Mouse (Mus musculus) right cerebral cortex, adult 18-20 months (tissue): Measurements from ENCODE around the gene Gas7.

Experiments used
- DNase-seq: peaks from one replicate; pipeline ENCODE4 v3.0.0; 2022; ENCODE audit warnings: mixed read lengths

Gas7 gene

GRCm38 (mm10) chr11:67489647-67490175 is 34.5 kb downstream of the Gas7 start:
- DNase-seq = no peak

GRCm38 (mm10) chr11:67496796-67497195 is 41.6 kb downstream of the Gas7 start:
- no peak for DNase-seq

- no peak for DNase-seq
Measured at GRCm38 (mm10) chr11:67500115-67500514, 44.9 kb downstream of the Gas7 start.

- DNase-seq = peak; percentile 31
Measured at GRCm38 (mm10) chr11:67501468-67502244, 46.4 kb downstream of the Gas7 start.

DNA sequence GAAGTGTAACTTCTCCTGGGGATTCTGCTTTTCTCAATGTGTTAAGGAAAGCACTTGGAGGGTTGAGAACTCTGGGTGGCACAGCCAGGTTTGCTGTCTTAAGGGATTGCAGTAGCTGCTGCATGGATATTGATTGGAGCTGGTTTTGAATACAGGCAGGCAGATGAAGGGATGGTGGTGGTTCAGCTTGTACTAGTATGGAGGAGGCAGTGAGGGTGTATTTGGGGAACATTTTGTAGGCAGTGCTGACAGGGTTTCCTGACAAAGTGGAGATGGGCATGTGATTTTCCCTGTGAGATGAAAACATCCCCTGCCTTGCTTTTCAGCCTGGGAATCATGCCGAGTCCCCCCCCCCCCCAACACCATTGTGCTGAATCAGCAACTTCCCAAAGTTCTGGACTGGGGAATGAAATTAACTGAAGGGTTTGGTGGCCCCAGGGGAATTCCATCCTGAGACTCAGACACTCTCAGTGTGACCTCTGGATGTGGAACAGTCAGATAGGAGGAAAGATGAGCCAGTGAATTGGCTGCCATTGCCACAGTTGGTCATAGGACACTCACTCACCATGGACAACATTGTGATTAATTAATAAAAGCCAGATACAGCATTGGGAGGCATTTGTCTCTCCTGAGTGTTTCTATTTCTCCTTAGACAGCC is 54.1 kb downstream of the Gas7 start:
- DNase-seq = no peak

GRCm38 (mm10) chr11:67510831-67511230 is 55.6 kb downstream of the Gas7 start:
- no peak for DNase-seq

GRCm38 (mm10) chr11:67513001-67513400 is 57.8 kb downstream of the Gas7 start:
- no peak for DNase-seq

DNA sequence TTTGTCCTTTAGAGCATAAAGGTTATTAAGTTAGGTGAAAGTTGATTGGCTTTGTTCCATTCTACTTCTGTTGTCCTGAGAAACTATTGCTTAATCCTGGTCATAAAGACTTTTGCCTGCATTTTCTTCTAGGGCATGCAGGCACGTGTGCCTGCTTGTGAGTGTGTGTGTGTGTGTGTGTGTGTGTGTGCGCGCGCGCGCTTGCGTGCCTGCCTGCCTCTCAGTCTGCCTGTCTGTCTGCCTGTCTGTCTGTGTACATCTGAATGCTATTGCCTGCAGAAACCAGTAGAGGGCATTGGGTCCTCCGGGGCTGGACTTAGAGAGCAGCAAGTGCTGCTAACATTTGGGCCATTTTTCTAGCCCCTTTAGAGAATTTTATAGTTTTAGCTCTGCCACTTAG is 59.2 kb downstream of the Gas7 start:
- no peak for DNase-seq

DNA sequence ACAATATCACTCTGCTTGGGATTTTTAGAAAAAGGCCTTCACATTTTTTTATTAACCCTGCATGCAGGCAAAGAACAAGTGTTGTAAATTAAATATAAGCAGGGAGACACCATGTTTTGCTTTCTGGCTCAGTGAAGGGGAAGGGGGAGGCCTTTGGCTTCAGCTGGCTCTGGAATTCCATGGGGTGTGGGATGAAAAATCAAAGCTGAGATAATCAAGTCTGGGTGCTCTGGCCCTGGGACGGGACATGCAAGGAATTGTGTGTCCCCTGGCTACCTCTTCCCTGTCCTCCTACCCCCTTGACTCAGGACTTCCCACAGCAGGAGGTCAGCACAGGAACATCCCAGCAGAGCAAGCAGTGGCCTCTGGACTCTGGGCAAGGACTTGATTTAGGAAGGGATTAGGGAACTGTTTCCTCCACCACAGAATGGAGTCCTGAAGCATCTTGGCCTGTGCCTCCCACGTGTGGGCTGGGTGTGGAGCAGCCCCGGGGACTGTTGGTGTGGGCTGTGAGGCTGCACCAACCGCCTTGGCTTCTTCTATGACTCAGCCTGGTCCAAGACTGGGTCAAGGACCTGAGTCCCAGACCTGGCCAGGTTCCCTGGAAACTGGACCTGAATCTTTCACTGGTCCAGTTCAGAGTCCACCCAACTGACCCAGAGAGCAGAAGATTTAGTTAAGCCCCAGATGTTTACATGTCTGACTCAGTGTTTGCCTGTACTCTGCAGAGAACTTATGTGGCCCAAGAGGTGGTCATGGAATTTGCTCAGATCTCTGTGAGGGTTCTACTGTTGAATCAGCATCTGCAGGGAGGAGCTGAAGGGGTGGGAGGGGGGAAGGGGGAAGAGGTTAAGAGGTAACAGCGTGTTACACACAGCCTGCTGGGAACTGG is 60.0 kb downstream of the Gas7 start:
- no peak for DNase-seq

- no peak for DNase-seq
Measured at GRCm38 (mm10) chr11:67515912-67516305, 60.7 kb downstream of the Gas7 start.

DNA sequence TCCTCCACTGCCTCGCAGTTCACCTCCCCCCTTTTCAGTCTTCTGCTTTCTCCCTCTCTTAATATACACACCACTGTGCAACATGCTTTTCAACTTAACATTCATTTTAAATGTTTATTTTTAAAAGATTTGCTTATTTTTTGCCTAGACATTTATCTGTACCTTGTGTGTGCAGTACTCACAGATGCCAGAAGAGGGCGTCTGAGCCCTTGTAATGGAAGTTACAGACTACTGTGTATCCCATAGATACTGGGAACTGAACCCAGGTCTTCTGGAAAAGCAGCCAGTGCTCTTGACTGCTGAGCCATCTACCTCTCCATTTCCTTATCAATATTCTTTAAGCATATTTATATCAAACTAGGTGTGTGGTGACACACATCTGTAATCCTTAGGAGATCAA is 62.5 kb downstream of the Gas7 start:
- DNase-seq = no peak

DNA sequence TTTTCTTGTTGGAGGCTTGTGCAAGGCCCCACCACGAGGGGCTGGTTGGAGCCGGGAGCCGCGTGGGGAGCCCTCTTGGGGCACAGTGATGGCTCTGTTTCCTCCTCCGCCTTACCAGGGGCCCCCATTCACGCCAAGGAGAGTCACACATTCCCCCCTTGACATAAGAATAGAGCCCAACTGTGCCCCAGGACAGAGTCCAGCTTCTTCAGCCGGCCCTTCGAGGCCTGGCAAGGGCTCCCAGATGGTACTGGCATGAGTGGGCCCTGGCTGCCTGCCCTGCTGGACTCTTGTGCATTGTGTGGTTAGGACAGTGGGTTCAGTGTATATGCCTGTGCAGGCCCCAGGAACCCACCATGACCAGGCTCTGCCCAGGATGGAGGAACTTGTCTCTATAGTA is 63.7 kb downstream of the Gas7 start:
- peak; percentile 70 for DNase-seq

DNA sequence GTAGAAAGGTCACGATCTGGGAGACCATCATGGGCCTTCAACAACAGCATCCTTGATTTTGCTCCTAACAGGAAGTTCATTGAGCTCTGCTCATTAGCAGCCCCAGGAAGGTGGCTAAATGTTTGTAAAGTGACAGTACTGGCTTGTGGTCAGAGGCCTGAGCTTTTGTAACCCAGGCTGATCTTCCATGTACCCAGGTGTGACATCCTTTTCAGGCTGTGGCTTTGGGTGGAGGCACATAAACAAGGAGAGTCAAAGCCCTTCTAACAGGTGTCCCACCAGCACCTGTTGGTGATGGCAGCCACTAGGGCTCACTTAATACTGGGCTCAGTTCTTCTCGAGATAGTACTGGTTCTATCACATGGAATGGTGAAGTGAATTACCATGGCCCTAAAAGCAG is 67.4 kb downstream of the Gas7 start:
- no peak for DNase-seq

DNA sequence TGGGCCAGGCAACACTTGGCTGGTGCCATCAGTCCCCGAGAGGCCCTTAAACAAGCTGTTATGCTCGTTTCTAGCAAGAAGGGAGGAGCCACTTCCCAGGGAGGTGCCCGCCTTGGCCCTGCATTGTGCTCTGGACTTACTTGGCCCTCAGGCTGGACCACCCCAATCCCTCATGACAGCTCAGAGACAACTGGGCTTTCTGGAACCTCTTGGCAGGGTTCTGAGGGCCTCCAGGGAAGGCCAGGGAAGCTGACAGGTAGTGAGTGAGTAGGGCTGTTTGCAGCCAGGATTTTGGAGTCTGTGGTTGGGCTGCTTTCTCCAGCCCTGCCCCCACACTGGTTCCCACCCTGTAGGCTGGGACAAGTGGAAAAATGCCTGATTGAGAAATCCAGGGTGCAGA is 68.6 kb downstream of the Gas7 start:
- DNase-seq = no peak

GRCm38 (mm10) chr11:67524731-67525130 is 69.5 kb downstream of the Gas7 start:
- DNase-seq = no peak

- DNase-seq = no peak
Measured at GRCm38 (mm10) chr11:67525841-67526240, 70.6 kb downstream of the Gas7 start.

DNA sequence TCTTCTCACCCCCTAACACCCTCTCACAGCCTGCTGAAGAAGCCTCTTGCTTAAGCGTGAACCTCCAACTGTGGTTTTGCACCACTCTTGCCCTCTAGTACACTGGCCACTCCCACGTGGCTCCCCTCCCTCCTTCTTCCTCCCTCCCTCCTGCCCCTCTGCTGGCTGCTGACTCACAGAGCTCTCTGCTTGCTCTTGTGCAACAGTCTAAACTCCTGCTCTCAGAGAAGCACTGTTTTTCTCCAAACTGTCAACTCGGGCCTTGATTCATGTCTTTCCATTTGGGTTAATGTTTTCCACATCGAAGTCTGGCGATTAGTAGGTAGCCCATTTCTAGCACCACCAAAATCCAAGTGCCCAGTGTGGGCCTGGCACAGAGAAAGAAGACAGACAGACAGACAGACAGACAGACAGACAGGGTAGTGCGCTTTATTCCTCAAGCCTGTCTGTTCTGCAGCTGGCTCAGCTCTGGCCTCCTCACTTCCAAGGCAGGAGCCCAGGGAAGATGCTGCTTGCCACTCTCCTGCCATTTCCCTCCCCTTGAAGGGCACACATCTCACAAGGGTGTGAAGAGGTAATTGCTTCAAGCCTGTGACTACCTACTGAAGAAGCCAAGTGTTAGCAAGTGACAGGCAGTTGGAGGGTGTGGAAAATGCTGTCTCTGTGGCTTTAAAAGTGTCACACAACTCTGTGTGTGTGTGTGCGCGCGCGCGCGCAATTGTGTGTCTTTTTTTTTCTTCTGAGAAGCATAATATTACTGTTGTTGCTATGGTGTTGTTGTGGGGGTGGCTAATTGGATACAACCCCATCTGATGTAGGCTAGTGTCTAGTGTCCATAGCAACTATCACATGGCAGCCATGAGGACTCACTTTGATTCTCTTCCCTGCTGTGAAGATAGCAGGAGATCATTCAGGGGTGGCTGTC is 71.6 kb downstream of the Gas7 start:
- peak; percentile 55 for DNase-seq

GRCm38 (mm10) chr11:67531286-67531685 is 76.0 kb downstream of the Gas7 start:
- DNase-seq = no peak

DNA sequence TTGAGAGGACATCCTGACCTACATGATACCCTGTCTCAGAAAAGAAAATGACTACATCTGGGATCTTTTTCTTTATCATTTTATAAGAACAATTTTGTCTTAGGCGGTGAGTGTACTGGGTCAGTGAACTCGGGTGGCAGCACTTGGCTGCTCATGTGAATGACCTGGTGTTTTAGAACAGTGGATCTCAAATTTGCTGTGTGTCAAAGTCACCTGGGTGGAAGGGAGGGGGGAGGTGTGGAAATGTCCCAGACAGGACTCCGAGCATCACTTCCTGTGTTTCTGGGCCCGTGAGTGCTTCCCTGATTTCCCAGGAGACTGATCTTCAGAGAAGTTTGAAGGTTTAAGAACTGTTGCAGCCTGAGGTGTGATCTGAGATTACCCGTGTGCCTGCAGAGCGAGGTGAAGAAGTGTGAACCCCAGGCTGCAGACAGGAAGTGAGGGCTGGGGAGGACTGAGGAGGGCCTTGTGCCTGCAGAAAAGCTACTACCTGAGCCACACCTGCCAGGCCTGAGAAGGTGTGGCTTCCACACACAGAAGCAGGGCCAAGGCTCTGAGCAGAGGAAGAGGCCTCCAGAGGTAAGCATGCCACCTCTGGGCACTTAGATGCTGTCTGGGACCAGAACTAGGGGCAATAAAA is 76.8 kb downstream of the Gas7 start:
- no peak for DNase-seq

- no peak for DNase-seq
Measured at GRCm38 (mm10) chr11:67532728-67533127, 77.5 kb downstream of the Gas7 start.

- no peak for DNase-seq
Measured at GRCm38 (mm10) chr11:67533151-67533550, 77.9 kb downstream of the Gas7 start.

- DNase-seq = no peak
Measured at GRCm38 (mm10) chr11:67535703-67536102, 80.5 kb downstream of the Gas7 start.
